Mouse (Mus musculus) ES-E14 (cell line): ENCODE measurements at regions not wholly inside any gene's neighbourhood (a gene's known extent, or its start where the extent isn't known, plus 50 kb on each side); places are given as distances from the start of the nearest gene placed in this dataset.

ENCODE experiments used
- DNase-seq: peaks from one replicate; pipeline ENCODE4 v3.0.0-alpha.2; 2013; ENCODE audit warnings: low read depth, low spot score
- H3K27ac ChIP-seq: 2 replicates; pipeline ENCODE4 v1.5.1; 2012; ENCODE audit warnings: low read depth, mild to moderate bottlenecking, low read length, moderate library complexity, mixed read lengths; ENCODE audit not compliant: poor library complexity, insufficient read depth, severe bottlenecking
- H3K36me3 ChIP-seq: 2 replicates; pipeline ENCODE4 v1.6.1; 2012; ENCODE audit warnings: mild to moderate bottlenecking, low read length, moderate library complexity, mixed read lengths; ENCODE audit not compliant: control insufficient read depth, poor library complexity, insufficient read depth, severe bottlenecking
- H3K4me1 ChIP-seq, 2 experiments: fragments of 150-350 bp in 1 of 2; sonication (generic) in 1 of 2; 2 replicates each; pipeline ENCODE4 v1.6.1; 2012; ENCODE audit warnings: low read length in 2 of 2, mild to moderate bottlenecking in 1 of 2, mixed read lengths in 1 of 2; ENCODE audit not compliant: control insufficient read depth in 2 of 2, insufficient read depth in 2 of 2, poor library complexity in 1 of 2
- H3K4me3 ChIP-seq, 2 experiments: fragments of 150-350 bp in 1 of 2; sonication (generic) in 1 of 2; 2 replicates each; pipeline ENCODE4 v1.5.1; 2012; ENCODE audit warnings: low read length in 2 of 2, low read depth in 1 of 2, mild to moderate bottlenecking in 1 of 2, mixed read lengths in 1 of 2; ENCODE audit not compliant: insufficient read depth in 1 of 2, poor library complexity in 1 of 2, severe bottlenecking in 1 of 2
- H3K9ac ChIP-seq: 2 replicates; pipeline ENCODE4 v1.6.1; 2012; ENCODE audit warnings: low read depth, mild to moderate bottlenecking, low read length, mixed read lengths; ENCODE audit not compliant: poor library complexity, insufficient read depth, severe bottlenecking
- H3K9me3 ChIP-seq: fragments of 150-350 bp; sonication (generic); 2 replicates; pipeline ENCODE4 v1.6.1; 2012; ENCODE audit warnings: low read depth, mild to moderate bottlenecking, low read length; ENCODE audit not compliant: control insufficient read depth, insufficient read depth
- CHD2 ChIP-seq: IDR thresholded peaks from 2 replicates; pipeline ENCODE4 v1.6.1; 2014; ENCODE audit warnings: mild to moderate bottlenecking, low read depth, low read length, inconsistent platforms
- HCFC1 ChIP-seq: IDR thresholded peaks from 2 replicates; pipeline ENCODE4 v1.6.1; 2012; ENCODE audit warnings: low read length, inconsistent platforms, borderline replicate concordance; ENCODE audit not compliant: insufficient read depth
- MAFK ChIP-seq: IDR thresholded peaks from 2 replicates; pipeline ENCODE4 v1.6.1; 2014; ENCODE audit warnings: mild to moderate bottlenecking, low read depth, low read length, inconsistent platforms; ENCODE audit not compliant: insufficient read depth
- ZC3H11A ChIP-seq: IDR thresholded peaks from 2 replicates; pipeline ENCODE4 v1.6.1; 2012; ENCODE audit warnings: low read depth, mild to moderate bottlenecking, inconsistent platforms, low read length, borderline replicate concordance
- ZNF384 ChIP-seq: IDR thresholded peaks from 2 replicates; pipeline ENCODE4 v1.6.1; 2012; ENCODE audit warnings: low read depth, low read length, inconsistent platforms
- in situ Hi-C, 2 experiments: fragments of 600-800 bp; cut with MboI; formaldehyde crosslinking; loops; one replicate each; pipeline ENCODE4 v1.15.1; 2025; ENCODE audit warnings: low sequenced_read_pairs in 2 of 2, inconsistent platforms in 1 of 2; ENCODE audit not compliant: unreplicated experiment in 2 of 2

DNA sequence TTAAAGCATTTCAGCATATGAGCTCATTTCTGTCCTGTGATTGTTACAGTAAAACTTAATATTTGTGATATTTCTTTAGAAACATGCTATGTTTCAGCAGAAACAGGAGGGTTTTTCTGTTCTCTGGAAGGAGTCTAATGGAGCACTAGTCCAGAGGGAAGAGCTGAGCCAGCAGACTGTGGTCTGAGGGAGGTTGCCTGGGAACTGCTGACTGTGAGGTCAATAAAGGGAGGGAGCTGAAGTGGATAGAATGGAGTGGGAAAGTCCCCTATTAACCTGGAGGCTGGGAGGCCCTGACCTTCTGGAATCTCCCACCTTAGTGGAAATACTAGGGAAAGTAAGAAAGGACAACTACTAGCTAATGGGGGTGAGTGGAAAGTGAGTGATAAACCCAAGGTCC lies 129.5 kb downstream of the Ogfrl1 start:
- no peak overlapping the region for H3K4me3 ChIP-seq
- no peaks in the 10 kb centered on the region for H3K36me3 ChIP-seq
- no peak for DNase-seq
- no peaks in the 10 kb centered on the region for H3K9me3 ChIP-seq
- no peaks in the 10 kb centered on the region for H3K4me1 ChIP-seq
- TF ChIP-seq HCFC1: no peak
- TF ChIP-seq ZNF384: no peak
- no peak for TF ChIP-seq ZC3H11A
- no peak for TF ChIP-seq CHD2
- no peak for TF ChIP-seq MAFK
- H3K9ac ChIP-seq: no peak overlapping the region
- in situ Hi-C loops: no loop called here
- no peak overlapping the region for H3K27ac ChIP-seq

DNA sequence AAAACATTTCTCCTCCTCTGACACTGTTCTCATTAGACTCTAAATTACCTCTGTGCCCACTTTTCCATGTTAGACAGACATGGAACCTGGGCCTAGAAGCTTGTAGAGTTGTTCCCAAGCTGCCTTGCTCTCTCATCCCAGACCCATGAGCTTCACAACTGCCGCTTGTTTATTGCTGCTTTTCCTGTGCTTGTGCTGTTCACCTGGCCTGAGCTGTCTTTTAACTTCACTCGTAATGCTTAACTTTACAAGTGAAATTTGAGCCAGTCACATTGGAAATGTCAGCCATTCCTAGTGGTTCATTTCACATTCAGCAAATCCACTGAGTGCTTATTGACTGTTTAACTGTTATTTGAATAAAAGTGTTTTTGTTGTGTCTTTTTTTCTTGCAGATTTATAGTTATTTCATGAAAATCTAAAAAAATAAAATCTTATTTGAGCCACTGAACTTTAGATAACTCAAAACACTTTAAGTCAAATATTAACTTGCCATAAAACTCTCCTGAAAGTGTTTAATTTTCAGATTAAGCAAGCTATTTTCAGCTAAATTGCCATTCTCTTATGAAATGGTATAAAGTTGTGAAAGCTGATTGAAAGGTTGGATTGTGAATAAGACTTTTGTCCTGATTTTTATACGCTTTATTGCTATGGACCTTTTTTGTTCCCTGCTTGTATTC lies 131.9 kb downstream of the Ogfrl1 start:
- DNase-seq: no peak
- no peaks in the 10 kb centered on the region for H3K9me3 ChIP-seq
- no peak overlapping the region for H3K9ac ChIP-seq
- no peak overlapping the region for H3K4me3 ChIP-seq
- no peaks in the 10 kb centered on the region for H3K4me1 ChIP-seq
- in situ Hi-C loops: no loop called here
- no peak overlapping the region for H3K27ac ChIP-seq
- TF ChIP-seq CHD2: no peak
- TF ChIP-seq ZNF384: no peak
- TF ChIP-seq ZC3H11A: no peak
- TF ChIP-seq HCFC1: no peak
- TF ChIP-seq MAFK: no peak
- no peaks in the 10 kb centered on the region for H3K36me3 ChIP-seq

DNA sequence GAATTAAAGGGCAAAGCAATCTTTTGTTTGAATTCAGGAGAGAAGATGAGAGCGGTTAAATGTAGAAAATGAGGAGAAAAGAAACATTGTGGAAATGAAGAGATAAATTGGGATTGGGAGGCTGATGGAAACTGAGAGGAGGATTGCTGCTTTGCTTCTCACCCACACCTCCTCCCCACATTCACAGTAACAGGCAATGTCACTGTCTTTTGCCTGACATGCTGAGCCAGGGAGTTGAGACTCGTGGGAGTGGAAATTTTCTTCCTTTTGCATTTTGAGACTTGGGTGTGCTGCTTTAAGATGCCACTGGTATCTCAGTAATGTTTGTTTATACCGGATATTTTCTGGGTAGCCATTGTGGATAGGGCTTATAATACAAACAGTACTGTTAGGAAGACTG lies 133.3 kb downstream of the Ogfrl1 start:
- no peaks in the 10 kb centered on the region for H3K36me3 ChIP-seq
- no peak overlapping the region for H3K27ac ChIP-seq
- H3K9ac ChIP-seq: no peak overlapping the region
- DNase-seq: no peak
- TF ChIP-seq ZC3H11A: no peak
- TF ChIP-seq ZNF384: no peak
- no peak for TF ChIP-seq CHD2
- TF ChIP-seq HCFC1: no peak
- TF ChIP-seq MAFK: no peak
- H3K4me1 ChIP-seq: no peaks in the 10 kb centered on the region
- in situ Hi-C loops: no loop called here
- no peak overlapping the region for H3K4me3 ChIP-seq
- no peaks in the 10 kb centered on the region for H3K9me3 ChIP-seq

DNA sequence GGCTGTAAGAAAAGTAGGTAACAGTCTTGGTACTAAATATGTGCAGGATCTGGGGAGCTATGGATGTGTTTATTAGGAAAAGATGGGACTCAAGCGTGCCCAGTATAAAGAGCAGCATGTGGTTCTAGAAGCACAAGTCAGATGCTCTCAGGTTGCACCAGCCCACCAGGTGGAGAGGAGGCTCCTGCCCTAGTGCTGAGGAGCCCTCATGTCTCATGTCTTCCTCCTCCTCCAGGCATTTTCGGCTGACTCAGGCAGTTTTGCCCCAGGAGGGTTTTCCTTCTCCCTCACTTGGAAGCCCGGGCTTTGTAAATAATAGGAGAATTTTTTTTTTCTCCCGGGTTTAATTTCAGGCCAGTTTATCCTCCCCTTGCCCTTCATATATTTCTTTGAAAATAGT lies 133.8 kb downstream of the Ogfrl1 start:
- Histone ChIP-seq H3K9me3 (no peaks in the 10 kb centered on the region), H3K36me3 (no peaks in the 10 kb centered on the region), H3K9ac (no peak overlapping the region), H3K4me3 (no peak overlapping the region), H3K27ac (no peak overlapping the region), H3K4me1 (no peaks in the 10 kb centered on the region)
- TF ChIP-seq HCFC1 (no peak), MAFK (0 out of 2 replicates have a peak, but pooled peaks have one; percentile 33)
- in situ Hi-C loops: no loop called here
- DNase-seq: no peak

DNA sequence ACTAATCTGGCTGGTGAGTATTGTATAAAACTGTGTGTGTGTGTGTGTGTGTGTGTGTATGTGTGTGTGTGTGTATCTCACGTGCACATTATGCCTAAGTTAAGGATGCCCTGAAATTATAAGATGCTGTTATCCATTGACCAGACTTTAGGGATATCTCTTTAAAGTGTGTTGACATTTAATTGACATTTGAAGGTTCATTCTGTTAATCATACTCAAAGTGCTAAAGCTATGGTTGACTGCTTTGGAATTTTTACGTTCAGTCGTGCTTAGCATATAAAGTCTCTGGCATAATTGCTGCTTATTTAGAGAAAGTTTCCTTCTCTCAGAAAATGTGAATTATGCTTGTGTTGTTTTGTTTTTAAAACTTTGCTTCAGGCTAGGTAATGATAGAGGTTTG lies 135.9 kb downstream of the Ogfrl1 start:
- TF ChIP-seq HCFC1: no peak
- TF ChIP-seq ZNF384: no peak
- no peak for TF ChIP-seq MAFK
- TF ChIP-seq ZC3H11A: no peak
- no peak for TF ChIP-seq CHD2
- in situ Hi-C loops: no loop called here
- no peak overlapping the region for H3K27ac ChIP-seq
- no peaks in the 10 kb centered on the region for H3K36me3 ChIP-seq
- DNase-seq: no peak
- no peak overlapping the region for H3K4me3 ChIP-seq
- no peaks in the 10 kb centered on the region; a peak in 1 of 4 replicates for H3K4me1 ChIP-seq
- no peak overlapping the region for H3K9ac ChIP-seq
- no peaks in the 10 kb centered on the region for H3K9me3 ChIP-seq
